Mouse (Mus musculus) liver (tissue): ENCODE results near the gene Mta3.

Source experiments
- DNase-seq: peaks from one replicate; pipeline ENCODE4 v3.0.0-alpha.2; 2020; ENCODE audit warnings: mixed read lengths

Gene Mta3

DNA sequence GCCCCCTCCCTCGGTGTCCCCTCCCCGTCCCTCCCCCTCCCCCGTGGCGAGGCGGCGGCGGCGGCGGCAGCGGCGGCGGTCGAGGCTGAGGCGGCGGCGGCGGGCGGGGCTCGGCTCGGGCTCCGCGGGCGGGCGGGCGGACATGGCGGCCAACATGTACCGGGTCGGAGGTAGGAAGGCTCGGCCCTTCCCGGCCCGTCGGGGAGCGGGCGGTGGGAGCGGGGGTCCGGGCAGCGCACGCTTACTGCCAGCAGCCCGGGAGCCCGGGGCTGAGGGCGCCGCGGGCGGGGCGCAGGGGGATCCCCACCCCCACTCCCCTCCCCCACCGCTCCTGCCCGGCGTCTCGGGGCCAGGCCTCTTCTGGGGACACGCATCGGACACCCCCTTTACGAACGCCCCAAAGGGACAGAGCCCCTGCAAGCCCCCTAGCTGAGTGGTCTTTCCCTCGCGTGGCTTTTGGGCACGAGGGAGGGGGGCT, at the start of gene Mta3:
TSS of gene Mta3 (plus strand) at position 48 of the 478 bp plus-strand sequence.
- peak; percentile 83 for DNase-seq

DNA sequence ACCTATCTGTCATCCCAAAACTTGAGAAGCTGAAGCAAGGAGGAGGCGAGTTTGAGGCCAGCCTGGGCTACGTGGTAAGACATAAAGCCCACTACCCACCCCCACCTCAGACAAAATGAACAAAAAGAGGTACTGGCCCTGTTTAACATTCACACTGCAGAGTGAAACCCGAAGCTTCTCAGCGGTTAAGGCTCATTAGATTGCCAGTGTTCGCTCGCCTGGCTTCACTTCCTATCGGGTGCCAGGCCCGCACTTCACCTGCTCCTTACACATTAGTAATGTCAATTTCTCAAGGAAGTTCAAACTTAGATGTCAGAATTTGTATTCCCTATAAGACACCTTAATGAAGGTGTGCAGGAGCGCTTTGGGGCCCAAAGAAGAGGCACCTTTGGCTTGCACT, 48.6 kb upstream of the Mta3 start:
- DNase-seq, result no peak

DNA sequence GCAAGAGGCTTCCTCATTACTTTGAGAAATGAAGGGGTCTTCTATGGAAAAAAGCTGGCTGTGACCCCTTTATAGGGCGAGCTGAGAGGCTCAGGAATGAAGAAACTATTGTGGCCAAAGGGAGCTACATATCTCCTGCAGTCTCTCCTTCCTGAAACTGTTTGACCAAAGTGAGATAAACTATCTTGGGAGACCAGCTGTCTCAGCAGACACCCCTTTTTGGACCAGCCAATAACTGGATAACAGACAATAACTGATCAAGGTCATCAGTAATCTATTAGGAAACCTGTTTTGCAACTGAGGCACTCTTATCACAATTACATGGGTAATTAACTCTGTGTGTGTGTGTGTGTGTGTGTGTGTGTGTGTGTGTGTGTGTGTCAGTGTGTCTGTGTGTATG, 47.0 kb upstream of the Mta3 start:
- peak; percentile 55 for DNase-seq

DNA sequence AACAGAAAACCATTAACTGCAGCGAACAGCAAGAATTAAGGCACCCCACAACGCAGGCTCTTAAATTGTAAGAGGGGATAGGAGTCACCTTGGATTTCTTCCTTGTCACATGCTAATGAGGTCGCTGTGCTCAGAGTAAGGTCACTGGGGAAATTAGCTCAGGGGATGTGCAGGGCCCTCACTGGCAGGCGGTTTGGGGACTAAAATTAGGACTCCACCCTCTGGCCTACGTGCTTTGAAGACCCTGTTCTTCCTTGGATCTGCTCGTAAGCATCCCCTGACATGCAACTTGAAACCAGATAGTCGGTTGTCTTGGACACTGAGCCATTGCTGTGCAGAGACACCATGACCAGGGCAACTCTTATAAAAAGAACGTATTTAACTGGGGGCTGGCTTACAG, 41.2 kb upstream of the Mta3 start:
- DNase-seq, result no peak

DNA sequence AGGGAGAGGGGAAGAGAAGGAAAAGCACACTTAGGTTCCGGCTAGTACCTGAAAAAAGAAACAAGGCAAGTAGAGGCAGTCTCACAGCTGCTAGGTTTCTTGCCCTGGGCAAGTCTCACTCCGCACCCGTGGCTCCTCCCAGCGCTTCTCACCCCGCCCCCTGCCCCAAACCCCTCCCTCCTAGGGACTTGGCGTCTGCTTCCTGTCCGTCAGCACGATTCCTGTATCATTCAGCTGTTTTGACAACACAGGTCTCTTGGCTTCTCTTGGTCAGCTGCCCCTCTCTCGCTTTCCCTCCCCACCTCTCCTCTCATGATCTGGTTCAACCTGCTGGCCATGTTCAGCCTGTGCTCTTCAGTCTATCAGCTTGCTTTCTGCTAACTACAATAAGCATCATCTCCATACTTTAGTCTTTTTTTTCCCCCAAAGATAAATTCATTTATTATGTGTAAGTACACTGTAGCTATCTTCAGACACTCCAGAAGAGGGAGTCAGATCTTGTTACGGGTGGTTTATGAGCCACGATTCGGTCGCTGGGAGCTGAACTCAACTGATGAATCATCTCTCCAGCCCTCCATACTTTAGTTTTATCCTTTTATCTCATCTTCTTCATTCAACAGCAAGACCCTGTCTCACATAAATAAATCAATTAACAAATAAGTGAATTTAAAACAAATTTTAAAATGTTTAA, 39.2 kb upstream of the Mta3 start:
- DNase-seq, result peak; percentile 89

DNA sequence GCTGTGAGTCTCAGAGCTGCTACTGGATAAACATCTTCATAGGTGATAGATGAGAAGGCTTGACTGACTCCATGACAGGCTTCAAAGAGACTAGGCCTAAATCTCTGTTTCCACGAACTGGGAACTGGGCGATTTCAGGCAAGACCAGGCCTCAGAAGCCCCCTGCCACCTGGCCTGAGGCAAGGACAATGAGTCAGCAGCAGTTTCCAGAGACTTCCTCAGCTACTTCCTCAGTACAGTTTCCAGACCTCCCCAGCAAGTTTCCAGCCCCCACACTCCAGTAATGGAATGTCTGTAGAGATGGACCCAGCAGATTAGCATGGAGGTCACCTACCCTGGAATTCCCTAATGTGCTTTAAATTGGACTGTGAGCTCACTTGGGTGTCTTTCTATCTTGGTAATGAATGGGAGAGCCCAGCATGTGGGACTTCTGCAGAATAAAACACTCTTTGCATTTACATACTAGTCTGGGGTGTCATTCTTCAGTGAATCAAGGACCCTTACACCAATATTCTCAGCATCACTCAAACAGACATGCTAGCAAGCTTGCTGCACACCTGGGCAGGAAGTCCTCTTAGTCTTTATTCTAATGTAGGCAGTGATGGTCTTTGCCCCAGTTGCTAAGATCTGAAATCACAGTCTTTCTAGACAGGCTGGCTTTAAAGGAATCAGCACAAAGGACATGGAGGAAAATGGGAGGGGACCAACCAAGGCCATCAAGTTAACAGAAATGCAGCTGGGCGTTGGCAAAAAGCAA, 37.9 kb upstream of the Mta3 start:
- no peak for DNase-seq

DNA sequence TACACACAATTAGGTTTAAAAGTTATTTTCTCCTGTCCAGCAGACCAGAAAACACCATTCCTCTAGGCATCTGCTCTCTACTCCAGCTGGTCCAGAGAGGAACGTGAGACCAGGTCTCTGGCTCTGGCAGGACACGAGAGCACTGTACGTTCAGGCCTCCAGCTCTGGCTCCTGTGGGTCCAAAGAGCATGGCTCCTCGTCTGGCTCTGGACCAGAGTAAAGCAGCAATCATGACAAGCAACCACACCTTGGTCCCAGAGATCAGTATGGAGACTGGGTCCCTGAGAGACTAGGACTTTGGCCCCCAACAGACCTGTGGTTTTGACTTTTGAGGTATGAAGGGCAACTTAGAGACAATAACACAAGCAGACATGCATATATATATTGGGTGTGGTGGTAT, 33.3 kb upstream of the Mta3 start:
- DNase-seq, result no peak

DNA sequence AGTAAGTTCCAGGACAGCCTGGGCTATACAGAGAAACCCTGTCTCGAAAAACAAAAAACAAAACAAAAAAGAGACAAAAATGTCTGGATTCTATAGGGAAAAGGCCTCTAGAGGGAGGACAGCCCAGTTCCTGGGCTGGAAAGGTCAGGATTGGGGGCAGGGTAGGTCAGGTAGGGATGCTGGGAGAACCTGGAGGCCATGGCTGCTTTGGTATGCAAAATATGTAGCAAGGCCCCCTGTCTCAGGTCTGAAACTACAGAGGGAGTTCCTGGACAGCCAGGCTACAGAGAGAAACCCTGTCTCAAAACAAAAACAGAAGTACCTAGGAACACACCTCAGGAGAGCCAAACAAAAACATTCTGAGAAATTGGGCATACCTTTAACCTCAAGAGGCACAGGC, 28.6 kb upstream of the Mta3 start:
- DNase-seq, result no peak

DNA sequence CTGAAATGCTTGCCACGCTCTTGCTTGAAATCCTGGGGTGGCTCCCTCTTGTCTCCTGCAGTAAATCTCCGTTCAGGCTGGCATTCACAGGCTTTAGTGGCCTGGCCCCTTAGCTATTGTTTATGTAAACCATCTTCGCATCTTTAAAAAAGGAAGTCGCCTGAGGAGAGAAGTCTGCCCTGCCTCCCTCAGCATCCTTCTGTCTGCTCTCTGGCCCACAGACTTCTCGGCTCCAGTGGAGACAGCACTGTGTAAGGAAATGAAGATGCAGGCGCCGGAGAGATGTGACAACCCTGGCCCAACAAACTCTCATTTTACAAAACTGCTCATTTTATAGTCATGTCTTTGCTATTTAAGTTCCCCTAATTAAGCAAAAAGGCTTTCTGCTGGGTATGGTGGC, 24.0 kb upstream of the Mta3 start:
- no peak for DNase-seq

DNA sequence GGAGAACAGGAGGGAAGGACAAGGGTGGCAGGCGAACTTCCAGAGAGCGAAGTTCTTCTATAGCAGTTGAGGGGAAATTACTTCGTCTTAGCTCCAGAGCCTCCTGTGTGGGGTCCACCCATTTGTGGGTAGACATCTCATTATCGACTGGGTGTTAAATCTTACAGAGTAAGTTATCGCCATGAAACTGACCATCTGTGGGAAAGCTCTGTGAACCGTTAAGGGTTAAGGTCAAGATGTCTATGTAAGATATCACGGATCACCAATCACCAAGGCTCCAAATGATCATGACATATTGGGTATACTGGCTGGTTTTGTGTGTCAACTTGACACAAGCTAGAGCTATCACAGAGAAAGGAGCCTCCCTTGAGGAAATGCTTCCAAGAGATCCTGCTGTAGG, 21.5 kb upstream of the Mta3 start:
- peak; percentile 49 for DNase-seq

DNA sequence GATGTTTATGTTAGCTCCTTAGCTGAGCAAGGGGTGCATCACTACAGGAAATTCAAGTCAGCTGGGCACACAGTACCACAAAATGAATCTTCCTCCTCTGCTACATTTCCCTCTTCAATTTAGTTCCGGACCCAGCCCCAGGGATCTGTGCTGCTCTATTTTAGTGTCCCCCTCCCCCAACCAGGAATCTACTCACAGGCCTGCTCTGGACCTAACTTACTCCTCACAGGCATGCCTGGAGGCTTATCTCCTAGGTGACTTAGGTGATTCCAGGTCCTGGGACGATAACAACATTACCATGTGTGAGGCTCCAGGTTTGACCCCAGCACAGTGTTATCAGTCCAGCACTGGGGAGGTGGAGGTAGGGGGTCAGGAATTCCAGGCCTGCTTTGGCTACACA, 15.5 kb upstream of the Mta3 start:
- DNase-seq, result no peak

DNA sequence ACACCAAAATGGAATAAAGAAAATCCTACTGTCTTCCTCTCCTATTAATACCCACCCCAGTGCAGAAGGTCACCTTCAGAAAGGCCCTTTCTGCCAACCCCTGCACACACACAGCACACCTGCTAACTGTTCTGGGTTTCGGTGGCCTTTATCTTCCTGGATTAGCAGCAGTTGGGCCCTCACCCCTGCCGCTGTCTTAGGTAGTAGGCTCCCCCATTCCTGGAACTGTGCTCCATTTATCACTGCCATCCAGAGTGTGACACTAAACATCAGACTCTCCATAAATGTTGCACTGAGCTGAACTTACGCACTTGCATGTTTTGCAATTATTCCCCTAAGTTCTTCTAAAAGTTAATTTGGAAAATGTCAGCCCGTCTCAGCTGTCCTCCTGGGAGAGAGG, 14.6 kb upstream of the Mta3 start:
- DNase-seq, result peak; percentile 66

DNA sequence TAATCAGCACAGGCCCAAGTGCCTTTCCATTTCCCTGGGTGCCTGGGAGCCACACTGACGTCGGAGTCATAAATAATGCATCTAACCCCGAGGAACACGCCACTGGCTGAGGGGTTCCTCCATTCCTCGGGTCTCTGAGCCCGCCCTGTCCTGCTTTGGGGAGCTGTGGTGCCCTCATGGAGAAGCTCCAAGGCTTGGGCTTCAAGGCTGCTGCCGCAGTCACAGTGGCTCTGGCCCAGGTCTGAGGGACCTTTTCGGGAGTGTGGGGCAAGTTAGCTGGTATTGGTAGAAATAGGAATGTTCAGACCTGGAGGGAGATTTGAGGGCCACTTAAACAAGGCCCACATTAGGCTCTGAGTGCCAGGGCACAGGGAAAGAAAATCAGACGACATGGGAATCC, 12.0 kb upstream of the Mta3 start:
- DNase-seq, result no peak

DNA sequence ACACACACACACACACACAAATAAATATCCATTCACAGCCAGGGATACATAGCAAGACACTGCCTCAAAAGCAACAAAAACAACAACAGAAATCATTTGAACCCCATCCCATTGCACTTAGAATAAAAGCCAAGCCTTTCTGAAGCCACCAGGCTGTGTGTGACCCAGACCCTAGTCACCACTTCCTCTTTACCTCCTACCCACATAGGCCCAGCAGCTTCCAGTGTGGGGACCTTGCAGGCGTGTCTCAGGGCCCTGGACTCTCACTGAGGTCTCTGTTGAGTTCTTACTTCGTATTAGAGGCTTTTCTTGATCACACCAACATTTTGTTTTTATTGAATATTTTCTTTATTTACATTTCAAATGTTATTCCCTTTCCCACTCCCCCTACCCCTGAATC, 10.2 kb upstream of the Mta3 start:
- no peak for DNase-seq

DNA sequence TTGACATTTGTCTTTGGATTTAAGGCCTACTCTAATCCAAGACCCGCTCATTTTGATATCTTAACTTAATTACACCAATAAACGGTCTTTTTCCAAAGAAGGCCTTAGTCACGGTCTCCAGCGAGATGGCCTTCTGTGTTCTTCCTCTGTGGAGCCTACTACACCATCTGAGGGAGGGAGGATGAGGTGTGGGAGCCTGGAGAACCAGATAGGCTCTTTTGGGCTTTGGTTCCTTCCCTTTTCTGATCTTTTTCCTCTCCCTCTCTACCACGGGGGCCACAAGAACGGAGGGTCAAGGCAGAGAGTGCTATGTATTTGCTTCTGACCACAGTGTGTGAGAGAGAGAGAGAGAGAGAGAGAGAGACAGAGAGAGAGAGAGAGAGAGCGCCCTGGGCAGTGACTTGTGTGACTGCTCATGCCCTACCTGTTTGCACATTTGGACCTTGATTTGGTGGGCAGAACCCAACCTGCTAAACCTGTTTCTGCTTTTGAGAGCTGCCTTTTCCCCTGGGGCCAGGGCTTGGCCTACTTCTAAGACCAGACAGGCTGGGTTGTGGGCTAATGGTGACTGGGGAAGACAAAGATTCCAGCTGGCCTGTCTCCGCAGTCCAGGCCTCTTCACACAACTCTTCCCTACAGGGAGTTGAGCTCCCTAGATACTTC, 6.8 kb upstream of the Mta3 start:
- DNase-seq, result no peak

DNA sequence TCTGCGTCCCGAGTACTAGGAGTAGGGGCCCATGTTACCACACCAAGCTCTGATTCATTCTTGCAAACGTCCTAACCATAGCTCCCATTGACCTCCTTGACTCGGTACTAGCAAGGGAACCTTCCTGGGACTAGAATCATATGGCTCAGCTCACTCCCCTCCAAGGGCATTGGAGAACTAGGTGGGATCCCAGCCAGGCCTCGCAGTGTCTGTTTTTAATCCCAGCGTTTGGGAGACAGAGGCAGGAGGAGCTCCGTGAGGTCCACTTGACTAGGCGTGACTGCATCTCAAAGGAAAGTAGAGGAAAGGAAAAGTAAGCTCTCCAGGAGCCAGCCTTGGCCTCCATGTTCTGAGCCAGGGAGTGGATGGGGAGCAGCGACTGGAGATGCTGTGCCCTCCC, 5.8 kb upstream of the Mta3 start:
- DNase-seq, result no peak

DNA sequence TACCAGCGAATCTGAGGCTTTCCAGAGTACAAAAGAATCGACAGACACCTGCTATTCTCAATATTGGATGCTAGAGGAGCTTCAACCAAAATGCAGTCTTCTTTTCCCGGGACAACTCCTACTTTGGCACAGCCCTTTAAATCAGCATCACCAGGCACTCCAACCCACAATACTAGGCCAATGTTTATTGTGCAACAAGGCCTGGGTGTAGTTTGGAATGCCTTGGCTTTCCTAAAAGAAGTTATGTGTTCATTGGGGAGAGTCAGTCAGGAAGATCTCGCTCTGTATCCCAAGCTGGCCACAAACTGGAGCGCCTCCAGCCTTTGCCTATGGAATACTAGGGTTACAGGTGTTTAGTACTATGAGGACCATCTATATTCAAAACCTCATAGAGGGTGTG, 1.5 kb upstream of the Mta3 start:
- no peak for DNase-seq

DNA sequence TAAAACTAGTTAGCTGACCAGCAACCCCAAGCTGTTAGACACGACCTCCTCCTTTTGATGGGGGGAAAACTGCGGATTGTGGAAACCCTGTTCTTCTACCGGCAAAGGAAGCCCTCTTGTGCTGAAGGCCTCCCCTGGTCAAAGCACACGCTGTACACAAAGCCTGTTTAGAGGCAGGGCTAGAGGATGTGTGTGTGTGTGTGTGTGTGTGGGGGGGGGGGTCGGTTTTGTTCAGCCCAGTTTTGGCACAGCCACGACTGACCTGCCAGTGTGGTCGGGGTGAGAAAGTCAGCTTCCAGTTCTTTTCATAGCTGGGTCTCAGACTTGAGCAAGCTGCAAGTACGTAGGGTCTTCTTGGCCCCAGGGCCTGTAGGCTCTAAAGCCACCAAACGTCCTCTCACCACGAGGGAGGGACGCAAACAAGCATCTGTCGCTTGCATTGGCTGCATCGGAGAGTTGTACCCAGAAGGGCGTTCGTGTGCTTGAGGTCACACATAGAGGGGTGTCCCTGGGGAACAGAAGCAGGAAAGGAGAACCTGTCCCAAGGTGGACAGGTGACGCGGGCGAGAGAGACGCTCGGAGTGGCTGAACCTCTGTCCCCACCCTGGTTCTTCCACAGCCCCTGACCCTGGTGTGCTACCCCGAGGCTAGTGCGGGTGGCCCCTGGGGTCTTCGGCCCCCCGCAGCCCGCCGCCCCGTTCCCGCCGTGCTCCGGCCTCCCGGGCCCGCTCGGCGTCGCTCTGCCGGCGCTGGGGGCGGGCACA, 429 bp upstream of the Mta3 start:
- DNase-seq, result peak; percentile 77

DNA sequence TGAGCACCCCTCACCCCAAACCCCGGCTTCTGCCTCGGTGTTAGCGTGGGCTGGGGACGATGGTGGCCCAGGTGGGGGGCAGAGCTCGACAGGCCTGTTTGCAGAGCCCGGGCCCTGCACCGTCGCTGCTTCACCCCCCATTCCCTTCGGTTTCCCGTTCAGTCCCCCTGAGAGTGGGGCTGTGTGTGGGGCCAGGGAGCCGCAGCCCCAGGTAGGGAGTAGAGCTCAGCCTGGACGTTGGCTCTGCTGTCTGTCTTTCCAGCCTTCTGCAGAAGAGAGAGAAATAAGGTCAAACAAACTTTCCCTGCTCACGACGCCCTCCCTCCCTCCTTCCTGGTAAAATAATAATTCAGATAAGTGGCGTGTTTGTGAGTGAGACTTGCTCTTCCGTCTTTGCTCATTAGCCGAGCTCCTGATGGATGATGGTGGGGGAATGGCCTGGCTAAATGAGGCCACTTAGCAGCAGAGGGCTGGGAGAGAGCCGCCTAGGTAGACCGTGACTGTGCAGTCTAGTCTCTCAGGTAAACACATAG, 697 bp downstream of the Mta3 start:
- DNase-seq, result peak; percentile 78

DNA sequence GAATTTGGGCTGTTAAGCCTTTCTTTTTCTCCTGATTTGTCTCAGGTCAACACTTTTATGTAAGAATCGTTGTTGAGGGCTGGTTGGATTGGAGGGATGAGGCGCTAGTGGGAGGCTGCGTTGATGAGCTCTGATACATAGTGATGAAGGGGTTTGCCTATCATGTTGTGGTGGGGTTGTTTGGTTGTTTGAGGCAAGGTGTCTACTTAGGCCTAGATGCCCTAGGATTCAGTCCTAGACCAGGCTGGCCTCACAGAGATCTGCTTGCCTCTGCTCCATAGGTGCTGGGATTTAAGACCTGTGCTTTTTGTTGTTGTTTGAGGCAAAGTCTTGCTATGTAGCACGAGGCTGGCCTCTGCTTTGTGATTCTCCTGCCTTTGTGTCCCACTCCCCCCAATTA, 1.4 kb downstream of the Mta3 start:
- DNase-seq, result no peak

DNA sequence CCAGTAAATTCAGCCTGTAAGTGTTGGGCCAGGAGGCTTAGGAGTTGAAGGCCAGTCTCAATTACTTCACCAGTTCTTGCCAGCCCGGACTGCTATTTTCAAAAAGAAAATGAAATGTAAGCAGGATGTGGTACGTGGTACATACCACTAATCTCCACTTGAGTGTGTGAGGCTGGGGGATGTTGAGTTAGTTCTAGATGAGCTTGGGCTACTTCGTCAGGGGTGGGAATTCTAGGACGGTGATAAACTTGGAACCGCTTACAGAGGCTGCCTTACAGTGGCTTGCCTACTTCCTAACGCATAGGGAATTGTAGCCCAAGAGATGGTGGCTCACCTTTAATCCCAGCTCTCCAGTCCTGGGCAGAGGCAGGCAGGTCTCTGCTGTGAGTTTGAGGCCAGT, 1.9 kb downstream of the Mta3 start:
- DNase-seq, result no peak

DNA sequence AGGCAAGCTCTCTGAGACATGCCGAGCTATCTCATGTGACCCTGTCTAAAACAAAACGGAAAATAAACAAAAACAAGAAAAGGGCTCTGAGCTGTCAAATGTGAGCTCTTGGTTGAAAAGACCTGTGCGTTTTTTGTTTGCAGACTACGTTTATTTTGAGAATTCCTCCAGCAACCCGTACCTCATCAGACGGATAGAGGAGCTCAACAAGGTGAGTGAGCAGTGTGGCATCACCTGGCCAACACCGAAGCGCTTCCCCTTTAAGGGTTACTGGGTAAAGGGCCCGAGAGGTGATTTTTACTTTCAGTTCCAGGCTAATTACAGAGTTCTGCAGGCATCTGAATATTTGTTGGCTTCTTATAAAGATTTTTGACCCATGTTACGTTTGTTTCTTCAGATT, 2.3 kb downstream of the Mta3 start:
- DNase-seq, result no peak

DNA sequence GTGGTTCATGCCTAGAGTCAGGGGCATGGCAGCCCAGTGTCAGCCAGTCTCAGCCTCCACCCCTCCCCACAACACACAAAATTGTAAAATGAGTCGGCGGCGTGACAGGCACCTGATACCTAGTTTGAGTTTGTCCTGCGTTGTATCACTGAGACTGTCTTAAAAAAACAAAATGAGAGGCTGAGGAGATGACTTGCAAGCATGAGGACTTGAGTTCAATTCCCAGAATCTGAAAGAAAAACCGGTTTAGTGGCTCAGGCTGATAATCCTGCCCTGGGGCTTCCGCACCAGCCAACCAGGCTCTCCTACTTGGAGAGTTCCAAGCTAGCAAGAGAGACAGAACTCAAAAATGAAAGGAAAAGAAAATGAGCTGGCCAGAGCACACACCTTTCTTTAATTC, 2.9 kb downstream of the Mta3 start:
- DNase-seq, result no peak
